Mouse (Mus musculus): Measurements from ENCODE around the gene Ppp2r1b.

Ppp2r1b gene

GRCm38 (mm10) chr9:50867015-50867414, 21.9 kb downstream of the Ppp2r1b start:
- DNase-seq (ENCODE audit: low spot score in 2 of 2) = no peak

GRCm38 (mm10) chr9:50868182-50868581, 23.1 kb downstream of the Ppp2r1b start:
- no peak for DNase-seq (ENCODE audit: low spot score in 2 of 2)

DNA sequence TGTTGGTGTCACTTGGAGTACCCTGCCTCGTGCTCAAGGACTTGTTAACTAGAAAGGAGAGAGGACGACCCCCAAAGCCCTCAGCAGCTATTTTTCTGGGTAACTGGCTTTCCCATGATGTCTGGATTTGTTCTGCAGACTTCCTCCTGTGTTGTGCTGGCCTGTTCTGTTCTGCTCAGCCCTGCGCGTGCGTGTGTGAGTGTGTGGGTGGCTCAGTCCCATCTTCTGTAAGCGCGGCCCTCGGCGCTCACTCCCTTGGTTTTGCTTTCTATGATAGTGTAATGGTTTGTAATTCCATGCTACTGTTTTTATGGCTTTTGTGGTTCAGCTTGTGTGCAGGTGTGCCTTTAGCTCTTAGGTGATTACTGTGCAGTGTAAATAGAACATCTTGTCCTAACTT, 28.1 kb downstream of the Ppp2r1b start:
- no peak for DNase-seq (ENCODE audit: low spot score in 2 of 2)

GRCm38 (mm10) chr9:50874031-50874430, 28.9 kb downstream of the Ppp2r1b start:
- no peak for DNase-seq (ENCODE audit: low spot score in 2 of 2)

- no peak for DNase-seq (ENCODE audit: low spot score in 2 of 2)
Measured at GRCm38 (mm10) chr9:50875470-50875869, 30.4 kb downstream of the Ppp2r1b start.

GRCm38 (mm10) chr9:50876287-50876686, 31.2 kb downstream of the Ppp2r1b start:
- DNase-seq (ENCODE audit: low spot score in 2 of 2) = no peak

DNA sequence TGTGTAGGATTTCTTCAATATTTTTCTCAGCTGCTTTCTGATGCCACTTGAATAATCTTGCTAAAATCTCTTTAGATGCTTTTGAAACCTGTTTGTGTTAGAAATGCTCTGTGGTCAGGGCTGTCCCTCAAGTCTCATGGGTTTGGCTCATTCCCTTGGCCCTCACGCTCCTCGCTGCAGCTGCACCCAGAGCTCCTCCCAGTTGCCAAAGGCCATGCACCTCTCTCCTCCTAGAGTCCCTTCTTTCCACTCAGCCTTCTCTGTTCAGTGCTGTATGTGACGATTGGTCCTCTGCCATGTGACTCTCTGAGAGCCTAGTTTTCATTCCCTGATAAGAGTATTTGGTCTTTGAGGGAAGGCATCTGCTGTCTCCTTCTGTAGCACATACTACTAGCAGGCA, 32.3 kb downstream of the Ppp2r1b start:
- no peak for DNase-seq (ENCODE audit: low spot score in 2 of 2)

- no peak for DNase-seq (ENCODE audit: low spot score in 2 of 2)
Measured at GRCm38 (mm10) chr9:50882183-50882582, 37.1 kb downstream of the Ppp2r1b start.

- no peak for DNase-seq (ENCODE audit: low spot score in 2 of 2)
Measured at GRCm38 (mm10) chr9:50884093-50884492, 39.0 kb downstream of the Ppp2r1b start.

DNA sequence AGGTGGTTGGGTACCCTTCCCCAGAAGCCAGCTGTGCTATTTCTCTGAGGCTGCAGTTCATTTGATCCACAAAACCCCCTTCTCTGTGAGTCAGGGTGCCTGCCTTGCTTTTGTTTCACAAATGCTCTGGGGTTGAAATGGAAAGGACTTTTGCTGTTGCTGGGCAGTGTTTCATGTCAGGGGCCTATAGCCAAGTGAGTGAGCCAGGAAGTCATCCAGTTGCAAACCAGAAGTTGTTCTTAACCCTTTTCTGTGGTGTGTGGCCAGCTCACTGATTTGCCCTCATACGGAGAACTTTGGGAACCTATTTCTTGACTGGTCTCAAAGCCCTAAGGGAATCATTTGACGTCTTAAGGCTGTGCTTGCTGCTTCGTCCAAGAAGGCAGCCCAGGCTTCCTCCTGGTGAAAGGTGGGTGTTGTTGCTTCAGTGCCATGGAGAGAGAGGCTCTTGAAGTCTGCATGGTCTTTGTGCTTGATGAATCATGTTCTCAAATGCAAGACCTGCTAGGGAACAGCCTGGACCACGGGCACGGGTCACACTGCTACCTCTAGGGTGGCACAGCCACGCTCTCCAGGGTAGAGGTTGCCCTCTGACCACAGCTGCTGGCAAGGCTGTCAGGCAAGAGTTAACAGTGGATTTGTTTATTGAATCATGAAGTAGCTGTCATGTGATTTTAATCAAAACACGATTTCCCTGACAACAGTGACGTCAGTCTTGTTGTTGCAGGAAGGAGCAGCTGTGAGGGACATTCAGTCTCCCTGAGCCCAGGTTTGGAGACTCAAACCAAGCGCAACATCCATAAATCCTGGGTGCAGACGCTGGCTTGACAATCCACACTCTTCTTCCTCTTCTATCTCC, 39.9 kb downstream of the Ppp2r1b start:
- peak; percentile 44 to 66 for DNase-seq (ENCODE audit: low spot score in 2 of 2)

DNA sequence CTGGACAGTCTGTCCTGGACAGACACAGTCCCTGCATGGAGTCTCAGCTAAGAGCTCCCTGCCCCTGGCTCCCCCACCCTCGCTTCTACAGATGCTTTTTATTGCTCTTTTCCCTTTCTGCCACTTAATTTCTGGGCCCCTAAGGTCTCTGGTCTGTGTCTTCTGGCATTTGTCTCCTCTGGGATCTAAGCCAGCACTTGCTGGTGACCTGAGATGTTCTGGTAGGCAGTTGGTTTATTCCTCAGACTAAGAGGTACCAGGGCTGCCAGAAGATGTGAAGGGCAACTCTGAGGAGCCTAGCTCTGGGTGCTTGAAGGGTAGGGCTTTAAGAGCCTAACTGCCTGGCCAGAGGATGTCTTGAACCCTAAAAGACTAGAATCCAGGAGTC, 40.5 kb downstream of the Ppp2r1b start:
- no peak for DNase-seq (ENCODE audit: low spot score in 2 of 2)

GRCm38 (mm10) chr9:50886870-50887269, 41.8 kb downstream of the Ppp2r1b start:
- DNase-seq (ENCODE audit: low spot score in 2 of 2) = no peak

GRCm38 (mm10) chr9:50887351-50887750, 42.2 kb downstream of the Ppp2r1b start:
- no peak for DNase-seq (ENCODE audit: low spot score in 2 of 2)

DNA sequence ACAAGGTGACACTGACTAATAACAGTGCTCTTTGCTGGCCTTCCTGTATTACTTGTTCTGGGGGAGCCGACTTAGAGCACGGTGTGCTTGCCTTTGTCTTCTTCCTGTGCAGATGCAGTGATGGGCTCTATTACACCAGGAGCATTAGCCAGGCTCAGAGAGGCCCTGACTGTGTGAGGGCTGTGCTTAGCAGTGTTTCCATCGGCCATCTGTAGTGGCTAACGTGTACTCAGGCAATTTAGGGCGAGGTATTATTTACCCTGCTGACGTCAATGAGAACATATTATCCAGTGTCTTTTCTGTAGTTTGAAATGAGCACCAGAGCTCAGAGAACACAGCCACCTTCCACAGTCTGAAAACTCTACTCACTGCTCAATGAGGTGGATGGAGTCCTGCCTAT, 44.1 kb downstream of the Ppp2r1b start:
- no peak for DNase-seq (ENCODE audit: low spot score in 2 of 2)

DNA sequence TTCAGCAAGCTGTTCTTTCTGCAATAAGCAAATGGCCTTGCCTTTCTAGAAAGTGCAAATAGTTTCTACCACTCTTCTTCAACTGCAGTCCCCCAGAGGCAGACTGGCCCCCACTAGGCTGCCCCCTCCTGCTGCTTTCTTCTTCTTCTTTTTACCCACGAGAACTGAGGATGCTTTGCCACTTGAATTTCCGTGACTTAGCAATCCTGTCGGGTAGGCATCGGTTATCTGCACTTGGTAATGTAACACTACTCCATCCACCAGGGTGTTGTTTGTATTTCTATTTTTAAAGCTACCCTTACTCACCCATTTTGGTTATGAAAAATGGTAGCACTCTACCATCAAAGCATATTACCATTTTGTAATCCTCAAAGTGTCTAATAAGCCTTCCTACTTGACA, 44.9 kb downstream of the Ppp2r1b start:
- DNase-seq (ENCODE audit: low spot score in 2 of 2) = no peak

GRCm38 (mm10) chr9:50890494-50891090, 45.5 kb downstream of the Ppp2r1b start:
- DNase-seq (ENCODE audit: low spot score in 2 of 2) = no peak

- DNase-seq (ENCODE audit: low spot score in 2 of 2) = peak; percentile 76 to 85
Measured at GRCm38 (mm10) chr9:50893665-50894064, 48.6 kb downstream of the Ppp2r1b start.

- DNase-seq (ENCODE audit: low spot score in 2 of 2) = no peak
Measured at GRCm38 (mm10) chr9:50900026-50900920, 55.2 kb downstream of the Ppp2r1b start.

DNA sequence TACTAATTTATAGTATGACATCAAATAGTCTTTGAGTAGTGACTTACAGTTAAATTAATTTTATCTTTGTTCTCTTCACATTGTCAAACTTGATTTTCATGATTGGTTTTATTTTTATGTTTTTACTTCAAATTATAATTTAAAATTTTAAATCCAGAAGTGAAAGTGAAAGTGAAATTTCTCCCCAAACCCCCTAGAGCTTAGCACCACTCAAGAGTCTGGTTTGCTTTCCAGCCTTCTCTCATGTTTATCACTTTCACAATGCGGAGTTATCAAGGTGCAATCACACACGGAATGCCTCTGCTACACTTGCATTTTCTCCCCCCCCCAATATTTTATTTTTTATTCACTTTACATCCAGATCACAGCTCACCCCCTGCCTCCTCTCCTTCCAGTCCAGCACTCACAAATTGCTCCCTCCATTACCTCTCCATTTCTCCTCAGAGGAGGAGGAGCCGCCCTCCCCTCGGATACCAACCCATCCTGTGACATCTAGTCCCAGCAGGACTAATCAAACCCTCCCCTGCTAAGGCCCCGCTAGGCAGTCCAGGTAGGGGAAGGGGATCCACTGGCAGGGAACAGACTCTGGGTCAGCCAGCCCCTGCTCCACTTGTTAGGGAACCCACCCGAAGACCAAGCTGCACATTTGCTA, 59.2 kb downstream of the Ppp2r1b start:
- no peak for DNase-seq (ENCODE audit: low spot score in 2 of 2)

DNA sequence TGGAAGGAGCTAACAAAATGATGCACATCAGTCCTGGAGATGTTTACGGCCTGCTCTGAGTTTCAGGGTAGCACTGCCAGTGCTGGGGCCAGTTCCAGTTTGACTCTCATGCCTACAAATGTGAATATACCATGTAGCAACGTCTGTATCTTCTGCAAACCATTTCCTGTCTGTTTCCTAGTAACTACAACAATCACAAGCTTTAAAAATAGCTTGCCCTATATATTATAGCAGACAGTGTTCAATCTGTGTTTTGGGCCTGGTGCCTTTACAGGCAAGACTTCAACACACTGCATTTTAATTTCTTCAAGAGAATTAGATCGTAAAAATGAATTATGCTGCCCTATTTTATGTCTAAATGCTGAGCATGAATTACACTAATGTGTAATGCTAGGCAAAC, 60.2 kb downstream of the Ppp2r1b start:
- DNase-seq (ENCODE audit: low spot score in 2 of 2) = no peak

DNA sequence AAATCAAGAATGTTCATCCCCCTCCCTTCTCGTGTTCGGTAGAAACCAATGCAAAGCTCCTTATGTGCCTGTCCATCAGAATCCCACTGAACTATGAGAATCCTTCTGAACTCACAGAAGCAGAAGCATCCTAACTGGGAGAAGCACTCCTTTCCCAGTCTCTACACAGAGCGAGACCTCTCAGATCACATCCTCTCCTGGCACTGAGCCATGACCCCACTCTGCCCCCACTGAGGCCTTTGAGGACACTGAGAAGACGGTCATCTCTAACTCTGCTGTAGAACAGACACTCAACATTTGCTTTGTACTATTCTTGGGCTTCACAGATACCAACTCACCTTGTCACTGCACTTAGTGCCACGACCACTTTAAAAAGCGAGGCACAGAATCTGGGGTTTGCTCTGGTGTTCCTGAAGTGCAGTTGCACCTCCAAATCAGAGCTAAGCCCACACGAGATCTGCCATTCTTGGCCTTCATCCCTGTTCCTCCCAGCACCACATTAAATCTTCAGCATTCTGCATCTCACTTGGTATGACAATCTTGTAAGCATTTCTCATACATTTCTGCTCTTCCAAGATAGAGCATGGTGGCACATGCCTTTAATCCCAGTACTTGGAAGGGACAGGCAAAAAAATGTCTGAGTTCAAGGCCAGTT, 66.9 kb downstream of the Ppp2r1b start:
- DNase-seq (ENCODE audit: low spot score in 2 of 2) = no peak
